Mouse (Mus musculus) brain, adult 2 months (tissue): ENCODE measurements around the gene Pip5k1b.
"Not testable (repeated sequence)": the region's sequence is repeated elsewhere in the genome, so short reads cannot be mapped to it uniquely, and the experiment has no call there.

ENCODE experiments used
- DNase-seq: peaks from one replicate; pipeline ENCODE4 v3.0.0; 2011; ENCODE audit warnings: low read depth, low spot score

Gene Pip5k1b

DNA sequence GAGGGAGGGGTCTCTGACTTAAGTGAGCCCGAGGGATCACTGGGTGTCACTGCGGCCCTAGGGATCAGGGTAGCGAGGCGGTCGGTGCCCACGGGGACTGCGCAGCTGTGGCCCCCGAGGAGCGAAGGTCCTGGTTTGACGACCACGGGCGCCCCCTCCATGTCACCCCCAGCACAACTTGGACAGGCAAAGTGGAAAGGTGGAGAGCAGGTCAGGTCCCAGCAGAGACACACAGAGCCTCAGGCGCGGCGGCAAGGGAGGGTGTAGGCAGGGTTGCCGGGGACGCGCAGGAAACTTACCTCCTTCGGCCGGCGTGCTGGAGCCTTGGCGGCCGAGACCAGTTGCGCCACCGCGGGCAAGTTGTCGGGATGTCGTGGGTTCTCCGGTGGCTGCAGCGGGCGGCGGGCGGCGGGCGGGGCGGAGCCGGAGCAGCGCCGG lies at the start of gene Pip5k1b:
Pip5k1b (minus strand) TSS at position 407 of the 438 bp plus-strand sequence.
- peak; percentile 62 for DNase-seq

DNA sequence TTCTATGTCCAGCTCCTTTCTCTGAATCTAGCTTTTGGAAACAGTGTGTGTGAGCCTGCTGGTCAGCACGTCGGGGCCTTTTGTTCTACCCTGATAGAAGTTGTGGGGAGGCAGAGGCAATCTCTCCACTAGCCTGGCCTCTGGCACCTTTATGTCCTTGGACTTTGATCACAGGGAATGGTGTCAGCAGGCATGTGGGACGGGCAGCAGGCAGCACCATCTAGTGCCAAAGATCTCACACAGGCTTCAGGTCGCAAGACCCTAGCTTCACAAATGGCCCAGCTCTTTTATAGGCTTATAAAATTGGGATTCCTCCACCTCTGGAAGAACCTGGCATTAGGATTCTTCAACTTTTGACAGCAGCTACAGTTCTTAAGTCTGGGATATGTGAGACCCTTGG lies 48.4 kb upstream of the Pip5k1b start:
- peak; percentile 15 for DNase-seq

DNA sequence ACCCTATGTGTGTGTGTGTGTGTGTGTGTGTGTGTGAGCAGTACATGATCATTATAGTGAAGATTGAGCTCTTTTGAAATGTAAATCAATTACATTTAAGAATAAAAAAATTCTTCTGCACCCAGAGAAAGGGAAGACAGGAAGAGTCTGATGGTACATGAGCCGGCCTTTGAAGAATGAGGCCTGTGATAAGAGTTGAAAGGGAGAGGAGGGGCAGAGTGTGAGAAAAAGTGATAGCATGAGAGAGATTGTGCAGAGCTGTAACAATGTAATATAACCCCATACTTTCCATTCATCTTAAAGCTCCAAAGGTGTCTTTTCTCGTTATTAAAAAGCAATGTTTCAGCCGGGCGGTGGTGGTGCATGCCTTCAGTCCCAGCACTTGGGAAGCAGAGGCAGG lies 47.8 kb upstream of the Pip5k1b start:
- DNase-seq, result no peak

- no peak for DNase-seq
These were observed 31.1 kb upstream of the Pip5k1b start for GRCm38 (mm10) chr19:24586726-24587125.

- DNase-seq, result no peak
These were observed 29.5 kb upstream of the Pip5k1b start for GRCm38 (mm10) chr19:24585171-24585570.

- peak; percentile 70 for DNase-seq
These were observed 28.3 kb upstream of the Pip5k1b start for GRCm38 (mm10) chr19:24583956-24584355.

GRCm38 (mm10) chr19:24576125-24576524 lies 20.5 kb upstream of the Pip5k1b start:
- DNase-seq, result no peak

DNA sequence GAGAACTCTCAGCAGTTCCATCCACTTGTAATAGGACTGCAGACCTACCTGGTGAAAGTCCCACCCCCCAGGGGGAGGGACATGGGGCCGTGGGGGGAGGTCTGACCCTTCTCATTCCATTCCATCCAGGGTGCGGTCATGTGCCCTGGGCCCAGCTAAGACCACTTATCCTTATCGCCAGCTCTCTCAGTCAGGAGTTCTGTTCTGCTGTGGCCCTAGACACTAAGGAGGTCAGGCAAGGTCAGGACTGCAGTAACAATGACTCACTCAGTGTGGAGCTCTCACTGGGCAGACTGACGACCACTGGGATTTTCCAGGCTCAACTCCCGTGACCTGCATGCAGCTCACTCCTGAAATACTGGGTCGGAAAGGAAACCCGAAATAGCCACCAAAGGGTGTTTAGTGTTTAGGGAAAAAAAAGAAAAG lies 16.1 kb upstream of the Pip5k1b start:
- no peak for DNase-seq

DNA sequence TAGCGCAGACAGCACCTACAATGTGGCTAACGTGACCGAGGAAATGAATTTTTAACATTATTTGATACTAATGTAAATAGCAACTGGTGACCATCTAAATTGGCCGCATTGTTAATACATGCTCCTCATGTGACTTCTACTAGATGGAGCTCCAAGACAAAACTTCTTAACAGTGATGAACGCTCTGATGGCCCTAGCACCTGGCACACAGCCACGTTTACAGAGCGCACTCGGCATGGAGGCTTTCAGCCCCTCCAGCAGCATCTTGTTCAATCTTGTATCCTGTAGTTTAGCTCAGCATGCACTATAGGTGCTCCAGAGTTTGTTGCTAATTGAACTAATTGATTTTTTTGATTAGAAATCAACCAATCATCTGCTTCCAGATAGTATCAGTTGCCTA lies 15.3 kb upstream of the Pip5k1b start:
- DNase-seq, result no peak

GRCm38 (mm10) chr19:24557456-24557855 lies 1.8 kb upstream of the Pip5k1b start:
- DNase-seq, result peak; percentile 26

GRCm38 (mm10) chr19:24556585-24556966 lies 904 bp upstream of the Pip5k1b start:
- DNase-seq, result no peak

- peak; percentile 85 for DNase-seq
These were observed 372 bp upstream of the Pip5k1b start for GRCm38 (mm10) chr19:24555904-24556584.

- peak; percentile 48 for DNase-seq
These were observed 684 bp downstream of the Pip5k1b start for GRCm38 (mm10) chr19:24554911-24555465.

DNA sequence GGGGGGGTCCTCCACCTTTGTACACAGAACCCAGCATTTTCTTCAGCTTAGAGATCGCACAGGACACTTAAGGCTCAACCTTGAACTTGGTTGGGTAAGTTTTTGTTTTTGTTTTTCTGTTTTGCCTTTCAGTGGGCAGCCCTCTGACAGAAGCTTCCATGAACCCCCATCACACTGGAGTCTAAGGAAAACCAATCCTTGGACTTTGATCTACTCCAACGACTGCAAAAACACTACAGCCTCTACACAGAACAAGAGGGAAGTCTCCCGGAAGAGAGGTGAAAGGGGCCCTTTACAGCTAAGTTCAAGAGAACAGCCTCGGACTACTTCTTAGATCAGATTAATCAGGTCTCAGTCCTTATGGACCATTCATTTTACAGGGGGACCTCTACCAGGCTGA lies 1.2 kb downstream of the Pip5k1b start:
- DNase-seq, result no peak

DNA sequence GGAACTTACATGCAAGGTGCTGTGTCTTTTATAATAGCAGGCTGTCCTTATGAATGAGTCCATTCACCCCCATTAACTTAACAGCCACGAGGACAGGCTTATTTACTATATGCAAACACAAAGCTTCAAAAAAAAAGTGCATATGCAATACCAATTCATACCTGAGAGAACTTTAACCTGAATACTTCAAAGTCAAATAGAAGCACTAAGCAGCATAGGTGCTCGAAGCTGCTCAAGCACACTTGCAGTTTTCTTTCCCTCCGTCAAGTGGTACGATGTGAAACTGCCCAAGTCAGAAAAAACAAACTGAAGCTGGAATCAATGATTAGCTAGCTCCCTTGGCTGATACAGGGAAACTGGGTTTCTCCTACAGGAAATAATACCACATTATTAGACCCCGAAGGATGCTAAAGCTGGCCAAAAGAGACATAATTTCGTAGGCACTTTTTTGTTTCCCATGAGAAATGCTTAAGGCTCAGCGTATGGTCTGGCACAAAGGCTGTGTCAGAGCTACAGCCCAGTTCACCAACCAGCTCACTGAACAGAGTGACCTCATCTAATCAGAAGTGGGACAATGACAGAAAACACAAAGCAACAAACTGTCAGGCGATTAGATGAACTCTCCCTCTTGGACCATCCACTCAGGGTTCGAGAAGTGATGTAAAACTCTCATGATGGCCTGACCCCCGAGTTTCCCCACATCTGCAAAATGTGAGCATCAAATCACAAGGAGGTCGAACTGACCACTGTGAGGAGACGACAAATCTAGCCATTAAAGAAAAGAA lies 2.2 kb downstream of the Pip5k1b start:
- DNase-seq, result peak; percentile 57

GRCm38 (mm10) chr19:24552641-24553040 lies 3.0 kb downstream of the Pip5k1b start:
- not testable (repeated sequence) for DNase-seq

GRCm38 (mm10) chr19:24551196-24551954 lies 4.3 kb downstream of the Pip5k1b start:
- DNase-seq, result no peak

DNA sequence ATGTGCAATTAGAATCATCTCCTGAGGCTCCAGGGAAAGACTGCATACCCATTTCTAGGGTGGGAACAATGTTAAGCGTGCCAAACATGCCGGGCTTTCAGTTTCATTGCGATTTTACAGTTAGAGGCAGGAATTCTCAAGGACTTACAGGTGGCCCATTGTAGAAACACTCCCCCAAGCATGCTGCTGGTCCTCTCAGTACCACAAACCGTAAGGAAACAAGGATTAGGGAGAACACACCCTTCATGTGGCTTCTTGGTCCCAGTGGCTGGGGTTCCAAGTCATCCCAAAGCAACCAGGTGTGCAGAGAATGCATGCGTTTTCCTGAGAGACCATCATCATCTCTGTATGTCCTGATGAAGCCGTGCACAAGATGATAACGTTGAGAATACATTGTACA lies 4.9 kb downstream of the Pip5k1b start:
- no peak for DNase-seq

DNA sequence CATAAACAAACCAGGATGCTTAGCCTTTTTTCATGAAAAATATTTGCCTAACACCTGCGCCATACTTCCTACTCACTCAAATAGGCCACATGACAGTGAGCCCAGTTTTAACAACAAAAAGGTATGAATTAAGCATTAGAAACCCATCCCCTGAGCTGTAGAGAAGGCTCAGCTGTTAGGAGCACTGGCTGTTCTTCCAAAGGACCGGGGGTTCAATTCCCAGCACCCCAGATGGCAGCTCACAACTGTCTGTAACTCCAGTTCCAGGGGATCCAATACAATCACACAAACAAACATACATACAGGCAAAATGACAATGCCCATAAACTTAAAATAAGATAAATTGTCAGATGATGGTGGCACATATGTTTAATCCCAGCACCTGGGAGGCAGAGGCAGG lies 5.7 kb downstream of the Pip5k1b start:
- DNase-seq, result no peak

- DNase-seq, result no peak
These were observed 7.3 kb downstream of the Pip5k1b start for GRCm38 (mm10) chr19:24548337-24548736.

DNA sequence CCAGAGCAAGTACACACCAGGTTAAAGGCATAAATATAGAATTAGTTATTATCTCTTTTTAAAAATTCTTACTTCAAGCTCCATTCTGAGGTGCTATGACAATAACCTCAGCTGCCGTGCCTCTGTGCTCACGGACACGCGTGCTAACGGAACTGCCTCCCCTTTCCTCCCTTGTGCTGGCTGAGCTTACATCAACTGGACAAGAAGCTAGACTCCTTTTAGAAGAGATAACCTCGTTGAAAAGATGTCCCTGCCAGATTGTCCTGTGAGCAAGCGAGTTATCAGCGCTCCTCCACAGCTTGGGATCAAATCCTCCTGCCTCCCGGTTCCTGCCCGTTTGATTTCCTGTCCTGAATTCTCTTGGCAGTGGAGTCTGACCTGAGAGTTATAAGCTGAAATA lies 9.5 kb downstream of the Pip5k1b start:
- DNase-seq, result no peak
